Mouse (Mus musculus) G1E (cell line): ENCODE results near the gene Vwc2l. TPM values are rescaled to one million over a fixed set of nuclear protein-coding genes. Genes with fewer than 3 reads are reported as not detected.

Source experiments
- ATAC-seq: 2 replicates; pipeline ENCODE4 v1.8.0; 2016; ENCODE audit warnings: mild to moderate bottlenecking; ENCODE audit not compliant: insufficient number of reproducible peaks, poor library complexity, low FRiP score, severe bottlenecking; ENCODE audit errors: extremely low read depth
- DNase-seq: peaks from one replicate; pipeline ENCODE4 v3.0.0; 2012; ENCODE audit warnings: low spot score
- H3K27me3 ChIP-seq: 2 replicates; pipeline ENCODE4 v1.6.1; 2012; ENCODE audit warnings: mild to moderate bottlenecking, low read length, inconsistent platforms; ENCODE audit not compliant: insufficient read depth
- H3K36me3 ChIP-seq: replicated peaks from 2 replicates; pipeline ENCODE3; 2012; ENCODE audit warnings: mild to moderate bottlenecking, inconsistent platforms
- H3K4me1 ChIP-seq: 2 replicates; pipeline ENCODE4 v1.6.1; 2012; ENCODE audit warnings: low read depth, low read length, inconsistent platforms, mixed read lengths; ENCODE audit not compliant: insufficient read depth
- H3K4me3 ChIP-seq: 2 replicates; pipeline ENCODE4 v1.5.1; 2012; ENCODE audit warnings: low read depth, mild to moderate bottlenecking, inconsistent platforms, low read length, moderate library complexity, mixed read lengths
- H3K9me3 ChIP-seq: replicated peaks from 2 replicates; pipeline ENCODE4 v1.6.1; 2012; ENCODE audit warnings: inconsistent platforms
- CTCF ChIP-seq: IDR thresholded peaks from 2 replicates; pipeline ENCODE4 v1.5.1; 2012; ENCODE audit warnings: low read depth, low read length, inconsistent platforms, mixed read lengths
- GATA1 ChIP-seq: IDR thresholded peaks from 2 replicates; pipeline ENCODE4 v1.6.1; 2012; ENCODE audit warnings: borderline replicate concordance, low read length, inconsistent platforms, mixed read lengths
- GATA2 ChIP-seq: IDR thresholded peaks from 2 replicates; pipeline ENCODE4 v1.6.1; 2012; ENCODE audit warnings: low read depth, low read length, inconsistent platforms, borderline replicate concordance
- POLR2AphosphoS5 ChIP-seq: IDR thresholded peaks from 2 replicates; pipeline ENCODE4 v1.6.1; 2012; ENCODE audit warnings: low read depth, low read length, inconsistent platforms; ENCODE audit not compliant: insufficient replicate concordance
- TAL1 ChIP-seq: conservative IDR thresholded peaks from 2 replicates; pipeline ENCODE4 v1.6.1; 2012; ENCODE audit warnings: low read depth, low read length, inconsistent platforms, mixed read lengths
- polyA plus RNA-seq: library from polyadenylated mRNA; stranded (reverse); fragments of >175 nt; gene quantifications from 2 replicates; pipeline ENCODE4 v1.2.3, GENCODE M21; 2012
- total RNA-seq, 2 experiments: library from RNA; stranded (forward) in 1 of 2; stranded (reverse) in 1 of 2; fragments of 200-1000 nt in 1 of 2; fragments of >200 nt in 1 of 2; fragmentation: Nextera tagmentation in 1 of 2; gene quantifications; 2 replicates each; pipeline ENCODE4 v1.2.3; 2014 to 2017

The Vwc2l gene
- total and polyA plus RNA-seq, 3 experiments: 0.33 TPM; not detected in 2

DNA sequence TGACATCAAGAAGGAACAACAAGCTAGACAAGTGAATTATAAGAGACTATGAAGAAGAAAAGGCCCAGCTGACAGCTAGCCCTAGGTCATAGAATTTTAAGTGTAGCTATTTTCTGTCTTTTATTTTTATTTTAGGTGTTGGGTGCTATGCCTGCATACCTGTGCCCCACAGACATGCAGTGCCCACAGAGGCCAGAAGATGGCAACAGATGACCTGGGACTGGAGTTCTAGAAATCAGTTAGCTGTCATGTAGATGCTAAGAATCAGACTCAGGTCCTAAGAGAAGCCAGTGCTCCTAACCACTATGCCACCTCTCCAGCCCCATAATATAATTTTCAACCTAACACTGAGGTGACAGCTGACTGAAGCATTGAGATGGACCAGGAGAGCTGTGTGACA is 61.6 kb downstream of the Vwc2l start:
- no peaks in the 10 kb centered on the region for H3K9me3 ChIP-seq
- ATAC-seq (no peak), DNase-seq (no peak)
- no peaks in the 10 kb centered on the region for H3K4me1 ChIP-seq
- no peaks in the 10 kb centered on the region for H3K36me3 ChIP-seq
- H3K4me3 ChIP-seq: no peak overlapping the region
- H3K27me3 ChIP-seq: no peaks in the 10 kb centered on the region
- no peak for TF ChIP-seq POLR2AphosphoS5
- TF ChIP-seq CTCF: 0 out of 2 replicates have a peak, but pooled peaks have one; percentile 10

- no peak for ATAC-seq
- no peak for DNase-seq
- no peaks in the 10 kb centered on the region for H3K4me1 ChIP-seq
Measured at GRCm38 (mm10) chr1:70791636-70792035, 66.1 kb downstream of the Vwc2l start.

GRCm38 (mm10) chr1:70795094-70795493 is 69.6 kb downstream of the Vwc2l start:
- no peak overlapping the region for H3K4me3 ChIP-seq
- no peaks in the 10 kb centered on the region for H3K36me3 ChIP-seq
- DNase-seq: no peak
- no peaks in the 10 kb centered on the region for H3K4me1 ChIP-seq
- no peak for ATAC-seq
- 0 out of 2 replicates have a peak, but pooled peaks cover 4% of the 10 kb centered on the region for H3K27me3 ChIP-seq
- H3K9me3 ChIP-seq: no peaks in the 10 kb centered on the region
- TF ChIP-seq GATA1 (no peak), CTCF (no peak), POLR2AphosphoS5 (no peak), GATA2 (no peak), TAL1 (no peak)

More at GRCm38 (mm10) chr1:70791636-70792035, 66.1 kb downstream of the Vwc2l start:
- Histone ChIP-seq H3K4me3 (no peak overlapping the region), H3K27me3 (no peaks in the 10 kb centered on the region), H3K36me3 (no peaks in the 10 kb centered on the region), H3K9me3 (no peaks in the 10 kb centered on the region)
- no peak for TF ChIP-seq TAL1
- no peak for TF ChIP-seq GATA1
- no peak for TF ChIP-seq CTCF
- TF ChIP-seq POLR2AphosphoS5: no peak
- TF ChIP-seq GATA2: no peak

DNA sequence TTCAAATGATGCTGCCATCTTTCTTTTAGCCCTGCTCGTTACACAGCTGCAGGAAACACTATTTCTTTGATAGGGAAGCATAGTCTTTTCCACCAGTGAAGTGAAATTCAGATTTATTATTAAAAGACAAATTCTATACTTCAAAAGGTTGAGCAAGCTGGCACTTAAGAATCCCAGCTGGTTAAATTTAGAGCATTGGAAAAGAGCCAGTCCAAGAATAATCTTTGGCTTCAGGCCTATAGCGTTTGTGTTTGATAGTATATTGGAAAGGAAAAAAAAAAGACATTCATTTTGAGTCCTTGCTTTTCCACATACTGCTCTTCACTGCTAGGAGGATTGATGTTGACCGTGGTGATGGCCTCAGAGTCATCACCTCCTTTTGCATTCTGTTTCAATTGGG is 77.9 kb downstream of the Vwc2l start:
- Histone ChIP-seq H3K36me3 (no peaks in the 10 kb centered on the region), H3K4me1 (no peaks in the 10 kb centered on the region), H3K4me3 (no peak overlapping the region), H3K27me3 (peaks cover 3% of the 10 kb centered on the region; the same call in 1 of the 2 replicates), H3K9me3 (no peaks in the 10 kb centered on the region)
- DNase-seq (no peak), ATAC-seq (no peak)
- TF ChIP-seq POLR2AphosphoS5 (no peak), GATA2 (no peak), TAL1 (no peak), CTCF (no peak), GATA1 (no peak)

DNA sequence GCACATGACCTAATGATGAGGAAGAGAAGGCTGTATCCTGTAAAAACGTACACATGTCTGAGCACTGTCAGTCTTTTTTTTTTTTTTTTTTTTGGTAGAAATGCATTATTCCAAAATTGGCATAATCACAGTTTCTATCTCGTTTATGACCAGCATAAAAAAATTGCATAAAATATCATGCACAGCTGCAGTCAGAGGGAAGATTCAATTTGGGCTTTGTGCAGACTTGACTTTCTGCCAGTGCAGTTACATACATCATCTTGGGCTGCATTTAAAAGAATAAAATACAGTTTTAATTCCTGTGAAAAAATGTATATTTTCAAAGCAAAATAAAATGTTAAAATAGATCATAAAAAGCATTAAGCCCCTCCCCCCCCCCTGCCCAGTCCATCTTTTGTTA is 97.6 kb downstream of the Vwc2l start:
- Histone ChIP-seq H3K4me3 (no peak overlapping the region), H3K36me3 (no peaks in the 10 kb centered on the region), H3K9me3 (no peaks in the 10 kb centered on the region), H3K4me1 (no peaks in the 10 kb centered on the region), H3K27me3 (0 out of 2 replicates have a peak, but pooled peaks cover 2% of the 10 kb centered on the region)
- no peak for TF ChIP-seq POLR2AphosphoS5
- TF ChIP-seq GATA1: no peak
- no peak for TF ChIP-seq TAL1
- no peak for TF ChIP-seq GATA2
- TF ChIP-seq CTCF: no peak
- ATAC-seq (no peak), DNase-seq (no peak)

GRCm38 (mm10) chr1:70833262-70833661 is 107.7 kb downstream of the Vwc2l start:
- H3K36me3 ChIP-seq: no peaks in the 10 kb centered on the region
- ATAC-seq (no peak), DNase-seq (no peak)
- H3K9me3 ChIP-seq: no peaks in the 10 kb centered on the region
- H3K4me1 ChIP-seq: no peaks in the 10 kb centered on the region
- no peak for TF ChIP-seq POLR2AphosphoS5
- TF ChIP-seq CTCF: no peak
- no peak for TF ChIP-seq GATA2
- no peak for TF ChIP-seq TAL1
- TF ChIP-seq GATA1: no peak
- no peak overlapping the region for H3K4me3 ChIP-seq
- no peaks in the 10 kb centered on the region for H3K27me3 ChIP-seq

- Histone ChIP-seq H3K36me3 (no peaks in the 10 kb centered on the region), H3K4me3 (no peak overlapping the region), H3K27me3 (peaks cover 2% of the 10 kb centered on the region; the same call in 1 of the 2 replicates), H3K9me3 (no peaks in the 10 kb centered on the region), H3K4me1 (no peaks in the 10 kb centered on the region)
- DNase-seq (no peak), ATAC-seq (no peak)
- no peak for TF ChIP-seq CTCF
- TF ChIP-seq GATA1: no peak
- TF ChIP-seq TAL1: no peak
- no peak for TF ChIP-seq POLR2AphosphoS5
- TF ChIP-seq GATA2: no peak
Measured at GRCm38 (mm10) chr1:70842222-70842621, 116.7 kb downstream of the Vwc2l start.
